ENCODE assay signal across 25 mouse cellular contexts in the genomic region with DNA sequence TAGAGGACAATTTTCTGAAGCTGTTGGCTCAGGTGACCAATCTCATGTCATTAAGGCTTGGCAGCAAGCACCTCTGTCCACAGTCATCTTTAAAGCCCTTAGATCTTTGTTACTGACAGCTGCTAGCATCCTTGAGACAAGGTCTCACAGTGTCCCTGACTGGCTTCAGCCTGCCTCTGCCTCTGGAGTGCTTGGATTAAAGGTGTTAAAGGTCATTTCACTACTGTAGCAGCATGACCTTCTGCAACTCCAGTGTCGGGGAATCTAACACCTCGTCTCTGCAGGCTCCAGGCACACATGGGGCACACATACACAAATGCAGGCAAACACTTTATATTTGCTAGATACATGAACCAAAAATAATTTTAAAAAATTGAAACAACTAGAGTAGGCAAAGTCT. TPM values are rescaled to one million over a fixed set of nuclear protein-coding genes. Genes with fewer than 3 reads are reported as not detected.
DNase-seq lines count a peak whose midpoint lies in the region; ATAC-seq and TF ChIP-seq lines count a peak whose summit lies in the region.
"Had no signal": no experiment of that assay in that cellular context is flagged by ENCODE, and none has a peak within 500 bp of the region (broad histone marks: within the 10 kb centered on the region; RNA-seq: fewer than 3 reads in every experiment).

No protein-coding gene starts in this region.

- intact Hi-C loops in gastrocnemius, postnatal 14 days (cut with DNase I; ENCODE audit: low total_unique reads), result no loop called here

- ATAC-seq in megakaryocyte, adult 5-6 weeks (ENCODE audit: poor library complexity, severe bottlenecking), result no peak
- ATAC-seq: activated CD4-positive, CD25-positive, alpha-beta regulatory T cell, adult 4 months; forebrain, embryonic 14.5 days; forebrain, embryonic 16.5 days; Patski had no signal

- H3K27me3 ChIP-seq in megakaryocyte, embryonic 14.5 days (replicated peaks), result no peaks in the 10 kb centered on the region
- no peaks in the 10 kb centered on the region for H3K27me3 ChIP-seq in myocyte (ENCODE audit: control insufficient read depth, insufficient read depth, insufficient read length)
- H3K27me3 ChIP-seq: embryonic facial prominence, embryonic 13.5 days; embryonic facial prominence, embryonic 15.5 days; forebrain, embryonic 12.5 days; Patski had no signal

- H3K4me2 ChIP-seq in myocyte (ENCODE audit: low read depth), result peak overlapping the region; percentile 12
- H3K4me2 ChIP-seq: embryonic facial prominence, embryonic 13.5 days; embryonic facial prominence, embryonic 15.5 days; forebrain, embryonic 12.5 days had no signal

- no peaks in the 10 kb centered on the region for H3K9me3 ChIP-seq in megakaryocyte, embryonic 14.5 days
- H3K9me3 ChIP-seq: embryonic facial prominence, embryonic 13.5 days; embryonic facial prominence, embryonic 15.5 days; forebrain, embryonic 10.5 days; forebrain, embryonic 12.5 days; G1E had no signal

- H3K36me3 ChIP-seq in megakaryocyte, embryonic 14.5 days (replicated peaks; ENCODE audit: low read length), result peaks cover 36% of the 10 kb centered on the region
- H3K36me3 ChIP-seq in myocyte (ENCODE audit: control insufficient read depth, insufficient read depth), result peaks cover 3% of the 10 kb centered on the region
- H3K36me3 ChIP-seq: embryonic facial prominence, embryonic 13.5 days; embryonic facial prominence, embryonic 15.5 days had no signal

- H3ac ChIP-seq in myocyte (ENCODE audit: control insufficient read depth, insufficient read length), result no peak overlapping the region

- DNase-seq in R1 (ENCODE audit: low read depth, low spot score), result peak; percentile 31
- no peak for DNase-seq in embryo, embryonic 10.5 days (ENCODE audit: low spot score)
- DNase-seq in gastrocnemius, postnatal 14 days, result no peak
- DNase-seq: adrenal gland, adult 8-10 months; adrenal gland, postnatal 14 days; adrenal gland, postnatal 36 days; cerebellum, adult 11-12 months; cerebellum, adult 2 months; cerebellum, adult 9-10 months; cerebellum, postnatal 10 days; cerebellum, postnatal 25 days; embryo, embryonic 11 days had no signal

- TF ChIP-seq POLR2A in myocyte (IDR thresholded peaks at IDR 0.05; ENCODE audit: insufficient read length, low read depth), result no peak

- H3K79me2 ChIP-seq in myocyte (ENCODE audit: control insufficient read depth, insufficient read depth), result peaks cover 44% of the 10 kb centered on the region

- H3K4me3 ChIP-seq in megakaryocyte, embryonic 14.5 days (replicated peaks), result peak overlapping the region; percentile 33
- no peak overlapping the region for H3K4me3 ChIP-seq in myocyte
- H3K4me3 ChIP-seq: embryonic facial prominence, embryonic 13.5 days; embryonic facial prominence, embryonic 15.5 days; erythroblast, embryonic 14.5 days; forebrain, embryonic 10.5 days; forebrain, embryonic 12.5 days had no signal

- peaks cover 43% of the 10 kb centered on the region for H3K4me1 ChIP-seq in megakaryocyte, embryonic 14.5 days

TF ChIP-seq in myocyte, 11 proteins besides CTCF, POLR2A, EP300 and RAD21:
- no peak for TF ChIP-seq MYOG (IDR thresholded peaks at IDR 0.05; ENCODE audit: control insufficient read depth in 1 of 3, insufficient read depth in 1 of 3, insufficient read length in 2 of 3, low read depth in 2 of 3)
- no peak for TF ChIP-seq CEBPB (IDR thresholded peaks at IDR 0.05; ENCODE audit: insufficient read depth, poor library complexity, severe bottlenecking)
- TF ChIP-seq E2F4 (IDR thresholded peaks at IDR 0.05; ENCODE audit: insufficient read depth), result no peak
- TF ChIP-seq USF1 (IDR thresholded peaks at IDR 0.05; ENCODE audit: low read depth), result no peak
- TF ChIP-seq TCF12 (IDR thresholded peaks at IDR 0.05; ENCODE audit: insufficient read depth, poor library complexity, severe bottlenecking), result no peak
- no peak for TF ChIP-seq TCF3 (IDR thresholded peaks at IDR 0.05; ENCODE audit: insufficient read length, low read depth)
- no peak for TF ChIP-seq REST (IDR thresholded peaks at IDR 0.05; ENCODE audit: insufficient read depth, insufficient read length)
- TF ChIP-seq POLR2AphosphoS2 (IDR thresholded peaks at IDR 0.05; ENCODE audit: insufficient read length, low read depth), result no peak
- no peak for TF ChIP-seq MYOD1 (IDR thresholded peaks at IDR 0.05; ENCODE audit: control insufficient read depth in 1 of 3, insufficient read length in 2 of 3, low read depth in 2 of 3)
- no peak for TF ChIP-seq MAX (IDR thresholded peaks at IDR 0.05; ENCODE audit: low read depth)
- TF ChIP-seq SRF (IDR thresholded peaks at IDR 0.05; ENCODE audit: control insufficient read depth, insufficient read length, low read depth), result no peak

RNA-seq across cellular contexts. Expression of gene Dedd, which starts 3.4 kb away (rescaled TPM):
- polyA plus RNA-seq in megakaryocyte, embryonic 14.5 days (2012; ENCODE audit: insufficient read depth, low replicate concordance), result 19.6 and 45.4 TPM in 2 replicates
- total RNA-seq in megakaryocyte, adult 5-6 weeks (2015), result 22.4 and 23.6 TPM in 2 replicates
- 12.1 and 13.1 TPM in 2 replicates for total RNA-seq in megakaryocyte, adult 5-6 weeks (2017)
- polyA plus RNA-seq in myocyte (2012; fragmentation: generic; extraction: Trizol), result 59.9 TPM
- total RNA-seq in gastrocnemius, postnatal 14 days (2021), result 10 to 100 TPM; 26.3 to 27.7 TPM

RNA-seq across cellular contexts. Expression of gene Nit1, which starts 19.9 kb away (rescaled TPM):
- polyA plus RNA-seq in megakaryocyte, embryonic 14.5 days (2012; ENCODE audit: insufficient read depth, low replicate concordance), result 3.2 and 6.1 TPM in 2 replicates
- 6.5 and 9.7 TPM in 2 replicates for total RNA-seq in megakaryocyte, adult 5-6 weeks (2015)
- total RNA-seq in megakaryocyte, adult 5-6 weeks (2017), result 37.1 and 39.2 TPM in 2 replicates
- polyA plus RNA-seq in myocyte (2012; fragmentation: generic; extraction: Trizol), result 31.8 TPM
- 10 to 100 TPM; 19.3 to 25.3 TPM for total RNA-seq in gastrocnemius, postnatal 14 days (2021)

RNA-seq across cellular contexts. Expression of gene Pfdn2, which starts 19.9 kb away (rescaled TPM):
- polyA plus RNA-seq in megakaryocyte, embryonic 14.5 days (2012; ENCODE audit: insufficient read depth, low replicate concordance), result 1.3 and 11.9 TPM in 2 replicates
- 26.1 and 38.4 TPM in 2 replicates for total RNA-seq in megakaryocyte, adult 5-6 weeks (2015)
- 16.0 and 27.3 TPM in 2 replicates for total RNA-seq in megakaryocyte, adult 5-6 weeks (2017)
- polyA plus RNA-seq in myocyte (2012; fragmentation: generic; extraction: Trizol), result 111 TPM
- 10 to 100 TPM; 86.7 to 93.6 TPM for total RNA-seq in gastrocnemius, postnatal 14 days (2021)

RNA-seq across cellular contexts. Expression of gene Ufc1, which starts 30.7 kb away (rescaled TPM):
- 18.6 and 97.6 TPM in 2 replicates for polyA plus RNA-seq in megakaryocyte, embryonic 14.5 days (2012; ENCODE audit: insufficient read depth, low replicate concordance)
- 95.3 and 105 TPM in 2 replicates for total RNA-seq in megakaryocyte, adult 5-6 weeks (2015)
- total RNA-seq in megakaryocyte, adult 5-6 weeks (2017), result 54.6 and 78.6 TPM in 2 replicates
- polyA plus RNA-seq in myocyte (2012; fragmentation: generic; extraction: Trizol), result 116 TPM
- 10 to 100 TPM; 84.3 to 87.2 TPM for total RNA-seq in gastrocnemius, postnatal 14 days (2021)

RNA-seq across cellular contexts. Expression of gene Klhdc9, which starts 35.0 kb away (rescaled TPM):
- polyA plus RNA-seq in megakaryocyte, embryonic 14.5 days (2012; ENCODE audit: insufficient read depth, low replicate concordance), result not detected in 2 replicates
- 0.09 TPM in 1 of 2 replicates, not detected in the other for total RNA-seq in megakaryocyte, adult 5-6 weeks (2015)
- 0.16 and 0.59 TPM in 2 replicates for total RNA-seq in megakaryocyte, adult 5-6 weeks (2017)
- not detected for polyA plus RNA-seq in myocyte (2012; fragmentation: generic; extraction: Trizol)
- total RNA-seq in gastrocnemius, postnatal 14 days (2021), result under 1 TPM; 0.20 to 0.27 TPM
- polyA plus RNA-seq: Patski had no signal
